Mouse (Mus musculus): ENCODE measurements around the gene Ccdc88c.

Gene Ccdc88c

GRCm38 (mm10) chr12:100995607-100996377 lies 33.1 kb downstream of the Ccdc88c start:
- DNase-seq, result no peak

GRCm38 (mm10) chr12:100994140-100995015 lies 34.5 kb downstream of the Ccdc88c start:
- DNase-seq, result no peak

GRCm38 (mm10) chr12:100993146-100993545 lies 35.7 kb downstream of the Ccdc88c start:
- no peak for DNase-seq

- DNase-seq, result no peak
These were observed 36.4 kb downstream of the Ccdc88c start for GRCm38 (mm10) chr12:100992505-100992904.

- no peak for DNase-seq
These were observed 37.7 kb downstream of the Ccdc88c start for GRCm38 (mm10) chr12:100991119-100991518.

- DNase-seq, result no peak
These were observed 38.6 kb downstream of the Ccdc88c start for GRCm38 (mm10) chr12:100990291-100990690.

- DNase-seq, result no peak
These were observed 39.0 kb downstream of the Ccdc88c start for GRCm38 (mm10) chr12:100989780-100990288.

- no peak for DNase-seq
These were observed 40.3 kb downstream of the Ccdc88c start for GRCm38 (mm10) chr12:100988324-100989130.

- DNase-seq, result no peak
These were observed 42.4 kb downstream of the Ccdc88c start for GRCm38 (mm10) chr12:100986423-100986822.

- no peak for DNase-seq
These were observed 43.1 kb downstream of the Ccdc88c start for GRCm38 (mm10) chr12:100985793-100986157.

- DNase-seq, result no peak
These were observed 43.6 kb downstream of the Ccdc88c start for GRCm38 (mm10) chr12:100985050-100985792.

- no peak for DNase-seq
These were observed 45.3 kb downstream of the Ccdc88c start for GRCm38 (mm10) chr12:100983565-100983964.

- no peak for DNase-seq
These were observed 46.6 kb downstream of the Ccdc88c start for GRCm38 (mm10) chr12:100982217-100982616.

- no peak for DNase-seq
These were observed 48.3 kb downstream of the Ccdc88c start for GRCm38 (mm10) chr12:100980551-100981008.

GRCm38 (mm10) chr12:100979616-100980015 lies 49.2 kb downstream of the Ccdc88c start:
- no peak for DNase-seq

GRCm38 (mm10) chr12:100977958-100978725 lies 50.7 kb downstream of the Ccdc88c start:
- DNase-seq, result no peak

GRCm38 (mm10) chr12:100977551-100977950 lies 51.3 kb downstream of the Ccdc88c start:
- no peak for DNase-seq

- no peak for DNase-seq
These were observed 59.0 kb downstream of the Ccdc88c start for GRCm38 (mm10) chr12:100969808-100970207.

- DNase-seq, result no peak
These were observed 61.5 kb downstream of the Ccdc88c start for GRCm38 (mm10) chr12:100967383-100967782.

- no peak for DNase-seq
These were observed 62.6 kb downstream of the Ccdc88c start for GRCm38 (mm10) chr12:100966253-100966652.

- DNase-seq, result no peak
These were observed 63.6 kb downstream of the Ccdc88c start for GRCm38 (mm10) chr12:100965298-100965697.
